Comparison of ENCODE assay signal across 33 mouse cellular contexts in the genomic region with DNA sequence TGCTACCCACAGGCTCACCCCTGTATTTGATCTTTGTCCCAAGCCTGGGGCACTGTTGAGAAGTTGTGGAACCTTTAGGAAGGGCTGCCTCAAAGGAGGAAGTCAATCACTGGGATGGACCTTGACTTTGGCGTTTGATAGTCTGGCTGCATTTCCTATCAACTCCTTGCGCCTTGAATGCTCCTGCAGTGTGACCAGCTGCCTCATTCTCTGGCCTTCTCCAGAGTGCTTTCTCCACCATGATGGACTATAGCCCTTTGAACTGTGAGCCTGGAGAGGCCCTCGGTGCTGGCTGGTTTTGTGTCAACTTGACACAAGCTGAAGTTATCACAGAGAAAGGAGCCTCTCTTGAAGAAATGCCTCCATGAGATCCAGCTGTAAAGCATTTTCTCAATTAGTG. TPM values are rescaled to one million over a fixed set of nuclear protein-coding genes. Genes with fewer than 3 reads are reported as not detected.
"Had no signal": no experiment of that assay in that cellular context is flagged by ENCODE, and none has a peak within 500 bp of the region (broad histone marks: within the 10 kb centered on the region; RNA-seq: fewer than 3 reads in every experiment).

No protein-coding gene starts in this region.

- H3K36me3 ChIP-seq: heart, embryonic 10.5 days; heart, embryonic 12.5 days; heart, embryonic 13.5 days; heart, embryonic 15.5 days; hindbrain, embryonic 10.5 days; hindbrain, embryonic 12.5 days; hindbrain, embryonic 13.5 days; hindbrain, embryonic 15.5 days; kidney, embryonic 15.5 days had no signal

- H3K4me3 ChIP-seq: heart, adult 2 months; heart, embryonic 10.5 days; heart, embryonic 12.5 days; heart, embryonic 13.5 days; heart, embryonic 15.5 days; hindbrain, embryonic 10.5 days; hindbrain, embryonic 12.5 days; hindbrain, embryonic 13.5 days; hindbrain, embryonic 15.5 days; kidney, embryonic 15.5 days; layer of hippocampus, adult 2 months had no signal

- H3K27me3 ChIP-seq: heart, embryonic 12.5 days; heart, embryonic 13.5 days; heart, embryonic 15.5 days; hindbrain, embryonic 12.5 days; hindbrain, embryonic 13.5 days; hindbrain, embryonic 15.5 days; kidney, embryonic 15.5 days had no signal

- H3K4me1 ChIP-seq: heart, embryonic 12.5 days; hindbrain, embryonic 10.5 days; hindbrain, embryonic 12.5 days; hindbrain, embryonic 13.5 days; hindbrain, embryonic 15.5 days had no signal

- H3K9ac ChIP-seq: heart, embryonic 12.5 days; heart, embryonic 13.5 days; heart, embryonic 15.5 days; hindbrain, embryonic 12.5 days; hindbrain, embryonic 13.5 days; hindbrain, embryonic 14.5 days; hindbrain, embryonic 15.5 days; kidney, embryonic 15.5 days had no signal

- H3K9me3 ChIP-seq: heart, embryonic 15.5 days; hindbrain, embryonic 12.5 days; hindbrain, embryonic 13.5 days; hindbrain, embryonic 15.5 days; kidney, embryonic 15.5 days had no signal

- H3K4me2 ChIP-seq: heart, embryonic 11.5 days; heart, embryonic 12.5 days; heart, embryonic 13.5 days; heart, embryonic 15.5 days; hindbrain, embryonic 12.5 days; hindbrain, embryonic 13.5 days; hindbrain, embryonic 14.5 days; hindbrain, embryonic 15.5 days; kidney, embryonic 15.5 days had no signal

- DNase-seq: heart, adult 2 months; heart, postnatal 10 days; heart, postnatal 14 days; heart, postnatal 36 days; heart, postnatal 4 days; kidney, adult 11 months; kidney, adult 18-20 months; kidney, adult 2 months; kidney, adult 8-10 months; kidney, adult 9 months; kidney, postnatal 10 days; kidney, postnatal 14 days; kidney, postnatal 25 days; kidney, postnatal 36 days; kidney, postnatal 4 days; layer of hippocampus, adult 9-11 months; layer of hippocampus, postnatal 36 days had no signal

- H3K27ac ChIP-seq: heart, adult 2 months; heart, embryonic 10.5 days; heart, embryonic 13.5 days; heart, embryonic 15.5 days; hindbrain, embryonic 10.5 days; hindbrain, embryonic 12.5 days; hindbrain, embryonic 13.5 days; hindbrain, embryonic 14.5 days; hindbrain, embryonic 15.5 days; hindbrain, postnatal 0 days; kidney, embryonic 15.5 days; kidney, postnatal 0 days; layer of hippocampus, adult 2 months had no signal

- ATAC-seq: hindbrain, embryonic 16.5 days; hindbrain, postnatal 0 days; inflammation-experienced regulatory T-cells, adult 6 months had no signal

RNA-seq across cellular contexts. Expression of a gene that starts 33.7 kb away (rescaled TPM):
- polyA plus RNA-seq: inflammation-experienced regulatory T-cells, adult 6 months had no signal
